Comparison of ENCODE assay signal across 8 mouse cellular contexts in genomic region chr17:23725999-23726757, GRCm38 (mm10). TPM values are rescaled to one million over a fixed set of nuclear protein-coding genes. Genes with fewer than 3 reads are reported as not detected.
DNase-seq lines count a peak whose midpoint lies in the region; ATAC-seq lines count a peak whose summit lies in the region.

Pkmyt1 (plus strand) TSS chr17:23726336.

- WGBS in heart, embryonic 14.5 days = 2% methylated on average over 72 of the region's 73 CpGs
- WGBS in liver, embryonic 13.5 days (ENCODE audit: insufficient replicate concordance) = under 1% methylated on average over 73 of the region's 73 CpGs
- WGBS in stomach, embryonic 16.5 days = 1% methylated on average over 73 of the region's 73 CpGs

- peak within 1 kb of the TSS; percentile 87 for H3K9ac ChIP-seq in heart, embryonic 14.5 days (ENCODE audit: low read length)
- peak within 1 kb of the TSS; percentile 93 for H3K9ac ChIP-seq in liver, embryonic 13.5 days
- peak within 1 kb of the TSS; percentile 85 for H3K9ac ChIP-seq in stomach, embryonic 16.5 days (ENCODE audit: low read length)

- H3K4me1 ChIP-seq in brown adipose tissue, adult 24 weeks (ENCODE audit: control insufficient read depth, insufficient read depth, insufficient read length, low read length) = no peaks in the 10 kb centered on the region; the same call in 1 of the 2 replicates
- peaks cover 4 to 9% of the 10 kb centered on the region in 2 experiments; a peak in 3 of 4 replicates for H3K4me1 ChIP-seq in heart, embryonic 14.5 days (ENCODE audit: control insufficient read depth in 2 of 2, insufficient read depth in 2 of 2, low read length in 2 of 2)
- H3K4me1 ChIP-seq in liver, embryonic 13.5 days (replicated peaks) = peaks cover 33% of the 10 kb centered on the region
- H3K4me1 ChIP-seq in stomach, embryonic 16.5 days (ENCODE audit: control insufficient read depth, insufficient read depth, low read length) = peaks cover 14% of the 10 kb centered on the region

- H3K36me3 ChIP-seq in heart, embryonic 14.5 days (ENCODE audit: control insufficient read depth, insufficient read depth, low read length) = no peaks in the 10 kb centered on the region
- no peaks in the 10 kb centered on the region for H3K36me3 ChIP-seq in liver, embryonic 13.5 days
- H3K36me3 ChIP-seq in stomach, embryonic 16.5 days (ENCODE audit: control insufficient read depth, insufficient read depth, low read length) = no peaks in the 10 kb centered on the region

- DNase-seq in CD4-positive, CD25-positive, alpha-beta regulatory T cell, adult 2 months (ENCODE audit: low read depth, low spot score) = peak; percentile 97
- DNase-seq in fibroblast of lung, adult 2 months (ENCODE audit: low read depth) = peak; percentile 66
- peak; percentile 97 for DNase-seq in kidney, postnatal 14 days
- DNase-seq in liver, embryonic 13.5 days = peak; percentile 93
- DNase-seq in neural tube, embryonic 10.5 days (ENCODE audit: extremely low spot score, low spot score) = peak; percentile 92

- H3K4me3 ChIP-seq in brown adipose tissue, adult 24 weeks (ENCODE audit: insufficient read depth, low read depth, low read length) = peak within 1 kb of the TSS; percentile 72
- H3K4me3 ChIP-seq in heart, embryonic 14.5 days (ENCODE audit: control insufficient read depth in 1 of 2, insufficient read depth in 1 of 2, low read depth in 1 of 2, low read length in 2 of 2) = peak within 1 kb of the TSS; percentile 88 to 100
- H3K4me3 ChIP-seq in liver, embryonic 13.5 days (replicated peaks) = peak within 1 kb of the TSS; percentile 88
- peak within 1 kb of the TSS; percentile 89 for H3K4me3 ChIP-seq in stomach, embryonic 16.5 days (replicated peaks; ENCODE audit: low read length)

- peak within 1 kb of the TSS; percentile 75 for H3K4me2 ChIP-seq in heart, embryonic 14.5 days (ENCODE audit: low read length)
- peak within 1 kb of the TSS; percentile 88 for H3K4me2 ChIP-seq in liver, embryonic 13.5 days
- peak within 1 kb of the TSS; percentile 76 for H3K4me2 ChIP-seq in stomach, embryonic 16.5 days (ENCODE audit: low read depth, low read length)

- ATAC-seq in heart, embryonic 14.5 days (ENCODE audit: insufficient number of reproducible peaks, insufficient read depth, low FRiP score, low read depth) = peak; percentile 93
- peak; percentile 90 for ATAC-seq in liver, embryonic 13.5 days (ENCODE audit: low read depth)
- ATAC-seq in stomach, embryonic 16.5 days (ENCODE audit: insufficient read depth, low FRiP score) = peak; percentile 95

- H3K9me3 ChIP-seq in heart, embryonic 14.5 days (ENCODE audit: control insufficient read depth, low read length) = no peaks in the 10 kb centered on the region
- H3K9me3 ChIP-seq in liver, embryonic 13.5 days (replicated peaks) = no peaks in the 10 kb centered on the region
- no peaks in the 10 kb centered on the region for H3K9me3 ChIP-seq in stomach, embryonic 16.5 days (replicated peaks; ENCODE audit: control insufficient read depth, low read length)

- peak within 1 kb of the TSS; percentile 42 for H3K27ac ChIP-seq in brown adipose tissue, adult 24 weeks (replicated peaks; ENCODE audit: low read depth, low read length)
- H3K27ac ChIP-seq in heart, embryonic 14.5 days (replicated peaks in 1 of 2; ENCODE audit: control insufficient read depth in 1 of 2, insufficient read depth in 1 of 2, low read depth in 2 of 2, low read length in 2 of 2) = peak within 1 kb of the TSS; percentile 88 to 91
- H3K27ac ChIP-seq in liver, embryonic 13.5 days = peak within 1 kb of the TSS; percentile 91
- H3K27ac ChIP-seq in stomach, embryonic 16.5 days (ENCODE audit: low read length) = peak within 1 kb of the TSS; percentile 89

- no peaks in the 10 kb centered on the region for H3K27me3 ChIP-seq in heart, embryonic 14.5 days (ENCODE audit: control insufficient read depth, insufficient read depth, low read length)
- H3K27me3 ChIP-seq in liver, embryonic 13.5 days = no peaks in the 10 kb centered on the region
- no peaks in the 10 kb centered on the region for H3K27me3 ChIP-seq in stomach, embryonic 16.5 days (ENCODE audit: control insufficient read depth, insufficient read depth, low read length)

RNA-seq across cellular contexts. Expression of gene Pkmyt1, which starts in this region (rescaled TPM):
- polyA plus RNA-seq in brown adipose tissue, adult 24 weeks (2012; ENCODE audit: insufficient read depth, insufficient read length, missing spikeins) = 1.8 TPM in 1 of 2 replicates, not detected in the other
- 27.2 and 28.1 TPM in 2 replicates for polyA plus RNA-seq in heart, embryonic 14.5 days (2014; fragmentation: Nextera tagmentation; extraction: Ambion mirVana)
- 26.6 and 27.8 TPM in 2 replicates for polyA plus RNA-seq in liver, embryonic 13.5 days (2015; fragmentation: Nextera tagmentation; extraction: Ambion mirVana)
- polyA plus RNA-seq in stomach, embryonic 16.5 days (2015; fragmentation: Nextera tagmentation; extraction: Ambion mirVana) = 40.9 and 43.3 TPM in 2 replicates

Comparison
In these comparisons a context has a peak if more than half of its experiments do, and no peak if none do; other contexts are left out.
1. Peak in every context shown above with its lines: DNase-seq, ATAC-seq, H3K4me3 ChIP-seq and H3K27ac ChIP-seq.